9 mouse cellular contexts compared by ENCODE assay signal in genomic region chr4:82691126-82692008, GRCm38 (mm10). TPM values are rescaled to one million over a fixed set of nuclear protein-coding genes. Genes with fewer than 3 reads are reported as not detected.
DNase-seq lines count a peak whose midpoint lies in the region; ATAC-seq lines count a peak whose summit lies in the region.
"Had no signal": no experiment of that assay in that cellular context is flagged by ENCODE, and none has a peak within 500 bp of the region (broad histone marks: within the 10 kb centered on the region; RNA-seq: fewer than 3 reads in every experiment).

No protein-coding gene starts in this region.

- peak; percentile 45; the same call in 1 of the 2 replicates for ATAC-seq in intestine, embryonic 14.5 days (replicated peaks; ENCODE audit: low FRiP score, low TSS enrichment, low read depth)
- no peak for ATAC-seq in intestine, embryonic 15.5 days
- peak; percentile 75 for ATAC-seq in megakaryocyte progenitor cell, adult 5-6 weeks (replicated peaks; ENCODE audit: poor library complexity)

- peaks cover 12% of the 10 kb centered on the region for H3K4me1 ChIP-seq in intestine, embryonic 14.5 days (replicated peaks; ENCODE audit: control insufficient read depth, insufficient read depth, low read length)
- 0 out of 2 replicates have a peak, but pooled peaks cover 2% of the 10 kb centered on the region for H3K4me1 ChIP-seq in intestine, embryonic 15.5 days (replicated peaks)
- peaks cover 36% of the 10 kb centered on the region for H3K4me1 ChIP-seq in forebrain, embryonic 10.5 days
- H3K4me1 ChIP-seq: liver, embryonic 13.5 days had no signal

- H3K27me3 ChIP-seq in intestine, embryonic 14.5 days (replicated peaks; ENCODE audit: control insufficient read depth, insufficient read depth, low read length) = no peaks in the 10 kb centered on the region
- H3K27me3 ChIP-seq in intestine, embryonic 15.5 days (replicated peaks) = no peaks in the 10 kb centered on the region
- no peaks in the 10 kb centered on the region for H3K27me3 ChIP-seq in forebrain, embryonic 10.5 days (ENCODE audit: poor library complexity, severe bottlenecking)
- H3K27me3 ChIP-seq: liver, embryonic 13.5 days had no signal

- WGBS in intestine, embryonic 14.5 days = 46% methylated on average over 4 of the region's 4 CpGs
- WGBS in intestine, embryonic 15.5 days = 53% methylated on average over 4 of the region's 4 CpGs
- 58% methylated on average over 4 of the region's 4 CpGs for WGBS in forebrain, embryonic 10.5 days

- no peak overlapping the region for H3K4me3 ChIP-seq in intestine, embryonic 14.5 days (ENCODE audit: low read depth, low read length)
- H3K4me3 ChIP-seq in intestine, embryonic 15.5 days (replicated peaks) = no peak overlapping the region
- no peak overlapping the region for H3K4me3 ChIP-seq in forebrain, embryonic 10.5 days
- H3K4me3 ChIP-seq: liver, embryonic 13.5 days had no signal

- no peak overlapping the region for H3K4me2 ChIP-seq in intestine, embryonic 14.5 days (ENCODE audit: low read length)
- no peak overlapping the region for H3K4me2 ChIP-seq in intestine, embryonic 15.5 days (replicated peaks)
- H3K4me2 ChIP-seq: liver, embryonic 13.5 days had no signal

- no peak overlapping the region for H3K9ac ChIP-seq in intestine, embryonic 14.5 days (ENCODE audit: low read length)
- H3K9ac ChIP-seq in intestine, embryonic 15.5 days = no peak overlapping the region
- H3K9ac ChIP-seq: liver, embryonic 13.5 days had no signal

- no peak overlapping the region for H3K27ac ChIP-seq in intestine, embryonic 14.5 days (ENCODE audit: low read depth)
- H3K27ac ChIP-seq in intestine, embryonic 15.5 days = no peak overlapping the region
- peak overlapping the region; percentile 75 for H3K27ac ChIP-seq in forebrain, embryonic 10.5 days
- H3K27ac ChIP-seq: liver, embryonic 13.5 days had no signal

- H3K9me3 ChIP-seq in intestine, embryonic 14.5 days (ENCODE audit: control insufficient read depth, low read length) = no peaks in the 10 kb centered on the region
- no peaks in the 10 kb centered on the region for H3K9me3 ChIP-seq in intestine, embryonic 15.5 days
- no peaks in the 10 kb centered on the region; the same call in 1 of the 2 replicates for H3K9me3 ChIP-seq in forebrain, embryonic 10.5 days
- H3K9me3 ChIP-seq: liver, embryonic 13.5 days had no signal

- no peak for DNase-seq in intestine, embryonic 14.5 days (ENCODE audit: low spot score)
- DNase-seq in forebrain, embryonic 10.5 days (ENCODE audit: extremely low spot score, low spot score) = no peak
- peak; percentile 4 to 33 for DNase-seq in kidney, adult 8-10 months
- DNase-seq in B cell, adult 2 months = no peak
- no peak for DNase-seq in urinary bladder, postnatal 36 days (ENCODE audit: low spot score in 2 of 2)
- DNase-seq in spleen, postnatal 4 days (ENCODE audit: low spot score in 2 of 2) = no peak
- DNase-seq: liver, embryonic 13.5 days had no signal

- no peaks in the 10 kb centered on the region for H3K36me3 ChIP-seq in intestine, embryonic 14.5 days (ENCODE audit: control insufficient read depth, insufficient read depth, low read length)
- H3K36me3 ChIP-seq in intestine, embryonic 15.5 days = no peaks in the 10 kb centered on the region
- no peaks in the 10 kb centered on the region for H3K36me3 ChIP-seq in forebrain, embryonic 10.5 days (replicated peaks)
- H3K36me3 ChIP-seq: liver, embryonic 13.5 days had no signal

RNA-seq across cellular contexts. Expression of gene Nfib, which starts 14.2 kb away (rescaled TPM):
- polyA plus RNA-seq in intestine, embryonic 14.5 days (2014; fragmentation: Nextera tagmentation; extraction: Ambion mirVana) = 61.7 and 66.8 TPM in 2 replicates
- 41.1 and 41.4 TPM in 2 replicates for polyA plus RNA-seq in intestine, embryonic 15.5 days (2015; fragmentation: Nextera tagmentation; extraction: Ambion mirVana)
- 16.0 and 21.8 TPM in 2 replicates for polyA plus RNA-seq in forebrain, embryonic 10.5 days (2016; fragmentation: Nextera tagmentation; extraction: Ambion mirVana)
- not detected in 2 replicates for total RNA-seq in megakaryocyte progenitor cell, adult 5-6 weeks (2015)
- 0.10 TPM in 1 of 2 replicates, not detected in the other for total RNA-seq in megakaryocyte progenitor cell, adult 5-6 weeks (2017)

Comparison
In these comparisons a context has a peak if more than half of its experiments do, and no peak if none do; other contexts are left out.
1. DNase-seq: peak in kidney, adult 8-10 months (2 of 2); none in intestine, embryonic 14.5 days (single experiment), forebrain, embryonic 10.5 days (single experiment), B cell, adult 2 months (0 of 2), urinary bladder, postnatal 36 days (0 of 2) and spleen, postnatal 4 days (0 of 2).